Mouse (Mus musculus) myocyte (in vitro differentiated cells): ENCODE data around the gene Fabp6. TPM values are rescaled to one million over a fixed set of nuclear protein-coding genes. Genes with fewer than 3 reads are reported as not detected.

ENCODE experiments used
- H3K27me3 ChIP-seq: one replicate; pipeline ENCODE4 v1.6.1; 2011; ENCODE audit not compliant: control insufficient read depth, insufficient read depth, insufficient read length
- H3K36me3 ChIP-seq: one replicate; pipeline ENCODE4 v1.6.1; 2011; ENCODE audit not compliant: control insufficient read depth, insufficient read depth
- H3K4me2 ChIP-seq: one replicate; pipeline ENCODE4 v1.6.1; 2011; ENCODE audit warnings: low read depth, control low read depth
- H3K4me3 ChIP-seq: one replicate; pipeline ENCODE4 v1.5.1; 2011; ENCODE audit warnings: mild to moderate bottlenecking, control low read depth, moderate library complexity
- H3K79me2 ChIP-seq: one replicate; pipeline ENCODE4 v1.6.1; 2011; ENCODE audit not compliant: control insufficient read depth, insufficient read depth
- H3ac ChIP-seq: one replicate; pipeline ENCODE4 v1.6.1; 2011; ENCODE audit not compliant: control insufficient read depth, insufficient read length
- CEBPB ChIP-seq: IDR thresholded peaks from 2 replicates; pipeline ENCODE4 v1.6.1; 2011; ENCODE audit warnings: mild to moderate bottlenecking, moderate library complexity; ENCODE audit not compliant: poor library complexity, insufficient read depth, severe bottlenecking
- E2F4 ChIP-seq: IDR thresholded peaks from one replicate; pipeline ENCODE4 v1.6.1; 2011; ENCODE audit warnings: mild to moderate bottlenecking, control low read depth, moderate library complexity; ENCODE audit not compliant: insufficient read depth
- MAX ChIP-seq: IDR thresholded peaks from one replicate; pipeline ENCODE4 v1.6.1; 2011; ENCODE audit warnings: low read depth, mild to moderate bottlenecking, control low read depth
- MYOD1 ChIP-seq, 3 experiments: IDR thresholded peaks; one replicate each; pipeline ENCODE4 v1.6.1; 2011; ENCODE audit warnings: control low read depth in 2 of 3, low read depth in 2 of 3, mild to moderate bottlenecking in 2 of 3, moderate library complexity in 1 of 3; ENCODE audit not compliant: insufficient read length in 2 of 3, control insufficient read depth in 1 of 3
- MYOG ChIP-seq, 3 experiments: IDR thresholded peaks; one replicate each; pipeline ENCODE4 v1.6.1; 2011; ENCODE audit warnings: control low read depth in 2 of 3, low read depth in 2 of 3, mild to moderate bottlenecking in 2 of 3; ENCODE audit not compliant: insufficient read length in 2 of 3, control insufficient read depth in 1 of 3, insufficient read depth in 1 of 3
- POLR2A ChIP-seq: IDR thresholded peaks from one replicate; pipeline ENCODE4 v1.6.1; 2011; ENCODE audit warnings: low read depth, mild to moderate bottlenecking, control low read depth, moderate library complexity; ENCODE audit not compliant: insufficient read length
- POLR2AphosphoS2 ChIP-seq: IDR thresholded peaks from one replicate; pipeline ENCODE4 v1.6.1; 2011; ENCODE audit warnings: low read depth, control low read depth; ENCODE audit not compliant: insufficient read length
- REST ChIP-seq: IDR thresholded peaks from one replicate; pipeline ENCODE4 v1.6.1; 2011; ENCODE audit warnings: mild to moderate bottlenecking, control low read depth, moderate library complexity; ENCODE audit not compliant: insufficient read depth, insufficient read length
- SRF ChIP-seq: IDR thresholded peaks from one replicate; pipeline ENCODE4 v1.6.1; 2011; ENCODE audit warnings: low read depth; ENCODE audit not compliant: control insufficient read depth, insufficient read length
- TCF12 ChIP-seq: IDR thresholded peaks from one replicate; pipeline ENCODE4 v1.6.1; 2011; ENCODE audit warnings: mild to moderate bottlenecking, control low read depth; ENCODE audit not compliant: poor library complexity, insufficient read depth, severe bottlenecking
- TCF3 ChIP-seq: IDR thresholded peaks from one replicate; pipeline ENCODE4 v1.6.1; 2011; ENCODE audit warnings: low read depth, control low read depth; ENCODE audit not compliant: insufficient read length
- USF1 ChIP-seq: IDR thresholded peaks from one replicate; pipeline ENCODE4 v1.6.1; 2011; ENCODE audit warnings: low read depth, mild to moderate bottlenecking, control low read depth, moderate library complexity
- polyA plus RNA-seq: library from polyadenylated mRNA; unstranded; fragments of >200 nt; fragmentation: generic; extraction: Trizol; gene quantifications from one replicate; pipeline ENCODE4 v1.2.1, GENCODE M21; 2012; ENCODE audit warnings: missing spikeins

Fabp6 gene
- polyA plus RNA-seq, 1 experiment, result not detected

DNA sequence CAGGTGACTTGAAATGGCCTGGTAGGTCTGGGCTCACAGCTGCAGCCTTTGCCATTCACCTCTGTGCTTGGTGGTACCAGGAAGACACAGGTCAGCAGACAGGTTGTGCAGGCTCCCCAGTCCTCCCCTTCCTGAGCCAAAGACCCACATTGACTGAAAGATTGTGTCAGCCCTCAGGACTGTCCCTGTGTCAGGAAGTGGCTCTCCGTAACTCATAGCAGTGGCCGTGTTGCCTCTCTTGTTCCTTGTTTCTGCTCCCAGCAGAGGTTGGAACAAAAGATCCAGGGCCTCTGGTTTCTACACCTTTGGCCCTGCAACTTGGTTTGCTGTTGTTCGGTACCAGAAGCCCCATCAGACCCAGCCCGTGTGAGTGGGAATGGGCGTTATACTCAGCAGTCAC, 32.2 kb downstream of the Fabp6 start:
- Histone ChIP-seq H3K4me3 (no peak overlapping the region), H3K27me3 (no peaks in the 10 kb centered on the region), H3ac (no peak overlapping the region), H3K79me2 (no peaks in the 10 kb centered on the region), H3K4me2 (no peak overlapping the region), H3K36me3 (no peaks in the 10 kb centered on the region)
- TF ChIP-seq POLR2A (no peak), MYOD1 (IDR thresholded peaks at IDR 0.05; ENCODE audit: control insufficient read depth in 1 of 3, insufficient read length in 2 of 3, low read depth in 2 of 3) (no peak), REST (no peak), E2F4 (no peak), CEBPB (no peak), MAX (no peak), TCF3 (no peak), MYOG (IDR thresholded peaks at IDR 0.05; ENCODE audit: control insufficient read depth in 1 of 3, insufficient read depth in 1 of 3, insufficient read length in 2 of 3, low read depth in 2 of 3) (no peak), POLR2AphosphoS2 (no peak), SRF (no peak), USF1 (no peak), TCF12 (no peak)

GRCm38 (mm10) chr11:43568263-43568662, 33.1 kb downstream of the Fabp6 start:
- Histone ChIP-seq H3ac (no peak overlapping the region), H3K36me3 (no peaks in the 10 kb centered on the region), H3K79me2 (no peaks in the 10 kb centered on the region), H3K4me3 (no peak overlapping the region), H3K4me2 (no peak overlapping the region), H3K27me3 (no peaks in the 10 kb centered on the region)
- TF ChIP-seq CEBPB (no peak), SRF (no peak), MAX (no peak), POLR2AphosphoS2 (no peak), POLR2A (no peak)

GRCm38 (mm10) chr11:43566696-43567095, 34.6 kb downstream of the Fabp6 start:
- no peaks in the 10 kb centered on the region for H3K36me3 ChIP-seq
- no peaks in the 10 kb centered on the region for H3K79me2 ChIP-seq
- no peaks in the 10 kb centered on the region for H3K27me3 ChIP-seq
- no peak for TF ChIP-seq TCF3
- TF ChIP-seq POLR2AphosphoS2, result no peak
- no peak for TF ChIP-seq SRF
- TF ChIP-seq MYOD1 (IDR thresholded peaks at IDR 0.05; ENCODE audit: control insufficient read depth in 1 of 3, insufficient read length in 2 of 3, low read depth in 2 of 3), result no peak
- TF ChIP-seq E2F4, result no peak
- no peak for TF ChIP-seq REST
- no peak for TF ChIP-seq MAX
- TF ChIP-seq POLR2A, result no peak
- no peak for TF ChIP-seq MYOG (IDR thresholded peaks at IDR 0.05; ENCODE audit: control insufficient read depth in 1 of 3, insufficient read depth in 1 of 3, insufficient read length in 2 of 3, low read depth in 2 of 3)
- TF ChIP-seq CEBPB, result no peak
- TF ChIP-seq TCF12, result no peak
- TF ChIP-seq USF1, result no peak
- no peak overlapping the region for H3ac ChIP-seq
- no peak overlapping the region for H3K4me3 ChIP-seq
- no peak overlapping the region for H3K4me2 ChIP-seq

- no peak overlapping the region for H3K4me2 ChIP-seq
- H3K27me3 ChIP-seq, result no peaks in the 10 kb centered on the region
- no peak overlapping the region for H3ac ChIP-seq
Observed at GRCm38 (mm10) chr11:43565852-43566251, 35.5 kb downstream of the Fabp6 start.

DNA sequence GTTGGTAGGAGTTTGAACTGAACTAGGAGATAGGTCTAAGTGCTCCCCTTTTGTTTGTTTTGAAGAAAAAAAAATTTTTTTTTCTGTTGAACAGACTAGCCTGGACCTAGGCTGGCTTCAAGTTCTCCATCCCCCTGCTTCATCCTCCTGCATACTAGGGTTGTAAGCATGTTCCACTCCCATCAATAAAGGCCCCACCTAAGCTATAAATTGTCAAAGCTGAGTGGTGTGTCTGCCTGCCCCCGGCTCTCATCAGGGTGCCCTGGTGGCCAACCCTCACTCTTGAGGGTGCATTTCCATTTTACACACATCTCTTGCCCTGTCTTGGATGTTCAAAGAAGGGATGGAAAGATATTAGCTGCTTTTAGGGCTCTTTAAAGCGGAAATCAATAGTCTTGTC, 35.9 kb downstream of the Fabp6 start:
- no peak overlapping the region for H3ac ChIP-seq
- H3K27me3 ChIP-seq, result no peaks in the 10 kb centered on the region
- no peaks in the 10 kb centered on the region for H3K36me3 ChIP-seq
- H3K4me2 ChIP-seq, result no peak overlapping the region
- H3K79me2 ChIP-seq, result no peaks in the 10 kb centered on the region
- TF ChIP-seq USF1, result no peak
- TF ChIP-seq CEBPB, result no peak
- no peak for TF ChIP-seq MYOD1 (IDR thresholded peaks at IDR 0.05; ENCODE audit: control insufficient read depth in 1 of 3, insufficient read length in 2 of 3, low read depth in 2 of 3)
- TF ChIP-seq E2F4, result no peak
- no peak for TF ChIP-seq TCF12
- TF ChIP-seq MYOG (IDR thresholded peaks at IDR 0.05; ENCODE audit: control insufficient read depth in 1 of 3, insufficient read depth in 1 of 3, insufficient read length in 2 of 3, low read depth in 2 of 3), result no peak
- no peak for TF ChIP-seq TCF3
- TF ChIP-seq POLR2A, result no peak
- TF ChIP-seq POLR2AphosphoS2, result no peak
- TF ChIP-seq SRF, result no peak
- TF ChIP-seq REST, result no peak
- no peak for TF ChIP-seq MAX
- no peak overlapping the region for H3K4me3 ChIP-seq

More at GRCm38 (mm10) chr11:43565852-43566251, 35.5 kb downstream of the Fabp6 start:
- Histone ChIP-seq H3K4me3 (no peak overlapping the region), H3K79me2 (no peaks in the 10 kb centered on the region), H3K36me3 (no peaks in the 10 kb centered on the region)
- no peak for TF ChIP-seq TCF12
- no peak for TF ChIP-seq SRF
- TF ChIP-seq POLR2A, result no peak
- TF ChIP-seq USF1, result no peak
- no peak for TF ChIP-seq REST
- TF ChIP-seq E2F4, result no peak
- no peak for TF ChIP-seq CEBPB
- TF ChIP-seq MYOD1 (IDR thresholded peaks at IDR 0.05; ENCODE audit: control insufficient read depth in 1 of 3, insufficient read length in 2 of 3, low read depth in 2 of 3), result no peak
